Mouse (Mus musculus) gastrocnemius, postnatal 14 days (tissue): ENCODE results near the gene Fam216a. TPM values are rescaled to one million over a fixed set of nuclear protein-coding genes. Genes with fewer than 3 reads are reported as not detected.
"Not testable (repeated sequence)": the region's sequence is repeated elsewhere in the genome, so short reads cannot be mapped to it uniquely, and the experiment has no call there.

Experiments used
- DNase-seq: peaks from one replicate; pipeline ENCODE4 v3.0.0; 2021; ENCODE audit warnings: mixed read lengths
- intact Hi-C: fragments of 180-260 bp; cut with DNase I; formaldehyde crosslinking; loops from one replicate; pipeline ENCODE4 v1.15.1; 2025; ENCODE audit warnings: low total_unique reads
- long read RNA-seq, 2 experiments: library from polyadenylated mRNA; stranded (forward); transcript quantifications; one replicate each; pipeline ENCODE4 v2.0.0; 2021
- total RNA-seq, 2 experiments: library from RNA; stranded (reverse); gene quantifications; 2 replicates each; pipeline ENCODE4 v1.2.3; 2021

Fam216a gene
- 1 to 10 TPM; 7.6 to 7.8 TPM for total RNA-seq
- long read RNA-seq, experiment 1, transcript Fam216a-201 (7 exons, 1,388 nt) = major isoform, 10 of 10 reads
- long read RNA-seq, experiment 1, partial matches to known transcripts = 0 of 10 reads
- long read RNA-seq, experiment 1, other reads (novel, unspliced or antisense) = 0 of 10 reads
- long read RNA-seq, experiment 2, transcript Fam216a-201 (7 exons, 1,388 nt) = major isoform, 12 of 14 reads
- long read RNA-seq, experiment 2, partial matches to known transcripts = 1 of 14 reads
- long read RNA-seq, experiment 2, other reads (novel, unspliced or antisense) = 1 of 14 reads

GRCm38 (mm10) chr5:122372192-122372769 is at the start of gene Fam216a:
Fam216a (minus strand) TSS chr5:122372364.
- intact Hi-C loops = no loop called here
- peak; percentile 99 for DNase-seq

- DNase-seq = no peak
- intact Hi-C loops = no loop called here
Observed at GRCm38 (mm10) chr5:122421271-122422068, 49.3 kb upstream of the Fam216a start, which contains the start of gene Anapc7. Anapc7 (plus strand) TSS chr5:122421693.

DNA sequence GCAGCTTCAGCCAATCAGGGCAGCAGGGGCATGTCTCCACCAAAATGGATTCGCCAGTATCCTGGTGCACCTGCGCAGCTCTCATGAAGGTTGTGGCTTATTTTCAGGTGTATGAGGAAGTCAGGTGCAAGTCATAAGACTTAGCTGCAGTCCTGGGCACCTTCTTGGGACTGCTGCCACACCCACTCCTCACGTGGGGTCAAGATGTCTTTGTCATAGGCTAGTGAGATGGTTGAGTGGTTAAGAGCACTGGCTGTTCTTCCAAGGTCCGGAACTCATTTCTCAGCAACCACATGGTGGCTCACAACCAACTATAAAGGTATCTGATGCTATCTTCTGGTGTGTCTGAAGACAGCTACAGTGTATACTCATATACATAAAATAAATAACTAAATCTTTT is 48.5 kb upstream of the Fam216a start:
- intact Hi-C loops, DNase-seq: not testable (repeated sequence)

- intact Hi-C loops = no loop called here
- DNase-seq = no peak
Observed at GRCm38 (mm10) chr5:122415465-122415864, 43.3 kb upstream of the Fam216a start.

DNA sequence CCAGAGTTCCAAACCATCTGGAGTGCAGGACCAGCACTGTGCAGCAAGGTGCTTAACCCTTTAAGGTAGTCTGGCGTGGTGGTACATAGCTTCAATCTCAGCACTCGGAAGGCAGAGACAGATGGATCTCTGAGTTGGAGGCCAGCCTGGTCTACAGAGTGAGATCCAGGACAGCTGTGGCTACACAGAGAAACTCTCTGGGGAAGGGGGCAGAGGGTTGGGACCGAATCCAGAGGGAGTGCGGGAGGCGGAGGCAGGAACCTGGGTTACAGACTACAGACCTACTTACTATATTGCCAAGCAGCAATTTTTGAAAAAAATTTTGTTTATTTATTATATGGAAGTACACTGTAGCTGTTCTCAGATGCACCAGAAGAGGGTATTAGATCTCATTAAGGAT is 42.2 kb upstream of the Fam216a start:
- DNase-seq = no peak
- intact Hi-C loops = no loop called here

- intact Hi-C loops = no loop called here
- no peak for DNase-seq
Observed at GRCm38 (mm10) chr5:122412826-122413225, 40.7 kb upstream of the Fam216a start.

DNA sequence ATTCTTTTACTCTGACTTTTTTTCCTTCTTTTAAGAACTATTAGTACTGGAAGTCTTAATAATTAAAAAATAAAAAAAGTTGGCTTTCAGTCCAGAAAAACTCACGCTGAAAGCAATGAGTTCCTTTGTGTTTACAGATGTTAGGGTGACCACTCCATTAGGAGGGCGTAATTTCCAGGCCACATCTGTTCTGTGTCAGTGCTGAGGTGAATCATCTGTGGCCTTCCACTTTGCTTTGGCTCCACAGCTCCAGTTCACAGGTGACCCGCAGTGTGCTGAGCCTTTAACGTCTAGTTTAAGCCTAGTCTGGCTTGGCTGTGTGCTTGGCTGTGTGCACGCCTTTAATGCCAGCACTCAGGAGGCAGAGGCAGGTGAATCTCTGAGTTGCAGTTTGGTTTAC is 39.7 kb upstream of the Fam216a start:
- no peak for DNase-seq
- intact Hi-C loops = no loop called here

DNA sequence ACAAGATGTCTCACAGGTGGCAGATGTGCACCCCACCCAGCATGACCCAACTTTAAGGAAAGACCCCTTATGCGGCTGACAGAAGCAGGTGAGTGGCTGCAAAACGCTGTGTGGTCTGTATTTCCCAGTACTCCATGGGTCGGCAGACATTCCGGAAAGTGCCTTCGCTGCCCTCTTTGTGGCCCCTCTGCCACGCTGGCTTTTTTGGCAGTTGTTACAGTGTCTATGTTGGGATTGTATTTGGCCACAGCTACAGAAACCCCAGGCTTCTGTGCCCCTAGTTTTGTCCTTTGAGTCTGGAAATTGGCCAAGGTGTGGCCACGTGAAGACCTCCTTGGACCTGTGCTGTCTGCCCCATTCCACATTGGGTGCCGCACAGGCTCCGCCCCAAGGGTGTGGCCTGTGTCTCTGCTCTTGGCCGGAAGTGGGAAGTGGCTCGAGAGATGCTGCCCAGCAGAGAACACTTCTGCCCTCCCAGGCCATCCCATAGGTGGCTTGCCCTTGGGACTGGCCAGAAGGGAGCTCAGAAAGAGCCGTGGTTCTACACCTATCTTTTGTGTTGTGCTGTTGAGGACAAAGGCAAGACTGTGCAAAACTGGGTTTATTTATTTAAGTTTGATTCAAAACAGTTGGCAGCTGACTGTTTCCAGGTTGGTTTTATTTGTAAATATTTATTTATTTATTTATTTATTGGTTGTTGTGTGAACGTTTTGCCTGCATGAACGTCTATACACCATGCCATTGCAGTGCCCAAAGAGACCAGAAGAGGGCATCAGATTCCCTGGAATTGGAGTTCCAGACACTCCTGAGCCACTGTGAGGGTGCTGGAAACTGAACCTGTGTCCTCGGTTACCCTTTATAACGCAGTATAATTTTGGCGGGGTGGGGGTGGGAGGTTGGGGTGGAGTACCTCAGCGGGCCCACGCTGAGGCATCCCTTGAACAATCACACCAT is 37.8 kb upstream of the Fam216a start:
- intact Hi-C loops = loop anchor here (10.0 kb wide), 1 partner anchor 315 kb away; no protein-coding TSS in a partner anchor
- DNase-seq = no peak

DNA sequence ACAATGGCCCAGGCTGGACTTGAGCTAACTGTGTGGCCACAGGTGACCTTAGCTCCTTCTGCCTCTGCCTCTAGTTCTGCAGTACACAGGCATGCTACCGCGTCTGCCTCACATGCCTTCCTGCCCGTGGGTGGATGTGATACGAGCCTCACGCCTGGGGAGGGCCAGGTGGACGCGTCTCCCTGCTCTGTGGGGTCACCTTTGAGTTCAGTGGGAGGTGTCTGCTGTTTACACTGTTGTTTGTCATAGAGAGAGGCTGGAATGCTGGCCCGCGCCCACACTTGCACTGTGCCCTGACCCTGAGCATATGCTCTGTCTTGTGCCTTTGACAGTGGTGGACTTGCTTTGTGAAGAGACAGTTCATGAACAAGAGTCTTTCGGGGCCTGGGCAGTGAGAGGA is 33.4 kb upstream of the Fam216a start:
- intact Hi-C loops = loop anchor here (10.0 kb wide), 1 partner anchor 319 kb away; no protein-coding TSS in a partner anchor
- DNase-seq = no peak

DNA sequence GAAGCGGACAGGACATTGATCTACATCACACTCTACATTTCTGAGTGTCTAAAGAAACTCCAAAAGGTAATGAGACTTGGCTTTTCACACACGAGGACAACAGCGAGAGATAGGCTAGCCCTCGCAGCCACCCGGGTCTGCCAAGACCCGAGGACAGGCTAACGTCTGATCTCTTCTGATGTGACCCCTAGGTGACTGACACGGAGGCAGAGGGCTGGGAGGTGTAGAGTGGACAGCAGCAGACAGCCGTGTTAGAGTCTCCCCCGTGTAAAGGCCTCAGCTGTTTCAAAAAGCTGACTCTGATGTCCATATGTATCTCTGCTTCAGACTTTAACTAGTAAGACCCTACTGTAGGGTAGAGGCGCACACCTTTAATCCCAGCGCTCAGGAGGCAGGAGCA is 31.2 kb upstream of the Fam216a start:
- intact Hi-C loops = loop anchor here (10.0 kb wide), 1 partner anchor 321 kb away; no protein-coding TSS in a partner anchor
- DNase-seq = no peak

- DNase-seq = peak; percentile 39
- intact Hi-C loops = loop anchor here (10.0 kb wide), 1 partner anchor 322 kb away; no protein-coding TSS in a partner anchor
Observed at GRCm38 (mm10) chr5:122402772-122403171, 30.6 kb upstream of the Fam216a start.

DNA sequence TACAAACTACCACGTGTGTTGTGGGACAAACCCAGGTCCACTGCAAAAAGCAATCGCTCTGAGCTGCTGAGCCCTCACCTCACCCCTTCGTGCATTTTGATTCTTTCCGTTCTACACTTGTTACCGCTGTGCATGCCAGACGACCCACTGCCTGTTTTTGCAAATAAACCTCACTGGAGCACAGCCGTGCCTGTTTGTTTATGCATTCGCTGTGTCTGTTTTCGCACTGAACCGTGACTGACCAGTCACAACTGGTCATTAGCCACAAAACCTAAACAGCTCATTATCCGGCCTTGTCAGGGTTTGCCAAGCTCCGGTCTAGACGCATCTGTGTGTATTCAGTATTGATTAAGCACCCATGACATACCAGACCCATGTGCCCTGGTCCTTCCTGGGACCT is 30.0 kb upstream of the Fam216a start:
- DNase-seq = no peak
- intact Hi-C loops = loop anchor here (10.0 kb wide), 1 partner anchor 323 kb away; no protein-coding TSS in a partner anchor

DNA sequence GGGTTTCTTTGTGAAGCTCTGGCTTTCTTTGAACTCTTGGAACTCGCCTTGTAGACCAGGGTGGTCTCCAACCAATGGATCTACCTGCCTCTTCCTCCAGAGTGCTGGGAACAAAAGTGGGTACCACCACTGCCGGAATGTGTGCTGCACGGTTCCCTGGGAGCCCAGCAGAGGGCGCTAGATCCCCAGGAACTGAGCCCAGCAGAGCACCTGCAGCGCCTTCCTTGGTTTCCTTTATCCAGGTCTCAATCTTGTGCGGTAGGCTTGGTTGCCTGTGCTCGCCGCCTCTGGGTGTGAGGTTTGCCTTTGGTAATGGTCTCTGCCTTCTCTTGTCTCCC is 29.1 kb upstream of the Fam216a start:
- intact Hi-C loops = loop anchor here (2.0 to 10.0 kb wide), 2 partner anchors 224 to 324 kb away; no protein-coding TSS in a partner anchor
- DNase-seq = peak; percentile 67

DNA sequence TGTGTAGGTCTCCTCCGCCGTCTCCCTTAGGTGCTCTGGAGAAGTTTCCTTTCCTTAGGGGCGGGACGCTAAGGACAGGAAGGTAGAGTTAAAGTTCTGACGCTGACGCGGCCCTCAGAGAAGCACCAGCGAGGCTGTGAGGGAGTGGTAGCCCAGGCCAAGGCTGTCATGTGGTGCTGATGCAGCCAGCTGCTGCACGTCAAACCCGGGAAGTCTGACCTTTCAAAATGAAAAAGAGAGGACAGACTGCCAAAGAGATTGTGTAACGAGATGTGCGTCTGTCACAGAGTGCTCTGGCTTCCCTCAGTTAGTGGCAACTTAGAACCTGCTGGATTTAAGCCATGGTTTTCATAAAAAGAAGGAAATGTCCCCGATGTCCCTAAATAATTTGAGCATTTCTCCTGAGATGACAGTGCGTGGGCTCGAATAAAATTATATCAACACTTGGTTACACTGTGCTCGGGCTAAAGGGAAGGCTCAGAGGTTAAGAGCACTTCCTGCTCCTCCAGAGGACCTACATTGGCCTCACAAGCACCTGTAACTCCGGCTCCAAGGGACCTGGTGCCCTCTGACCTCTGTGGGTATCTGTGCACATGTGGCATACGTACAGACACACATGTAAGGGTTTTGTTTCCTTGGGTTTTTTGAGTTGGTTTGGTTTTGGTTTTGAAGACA is 28.6 kb upstream of the Fam216a start:
- peak; percentile 32 for DNase-seq
- intact Hi-C loops = loop anchor here (2.0 to 10.0 kb wide), 2 partner anchors 224 to 324 kb away; no protein-coding TSS in a partner anchor

- intact Hi-C loops = loop anchor here (2.0 to 10.0 kb wide), 2 partner anchors 225 to 325 kb away; no protein-coding TSS in a partner anchor
- no peak for DNase-seq
Observed at GRCm38 (mm10) chr5:122399871-122400270, 27.7 kb upstream of the Fam216a start.

DNA sequence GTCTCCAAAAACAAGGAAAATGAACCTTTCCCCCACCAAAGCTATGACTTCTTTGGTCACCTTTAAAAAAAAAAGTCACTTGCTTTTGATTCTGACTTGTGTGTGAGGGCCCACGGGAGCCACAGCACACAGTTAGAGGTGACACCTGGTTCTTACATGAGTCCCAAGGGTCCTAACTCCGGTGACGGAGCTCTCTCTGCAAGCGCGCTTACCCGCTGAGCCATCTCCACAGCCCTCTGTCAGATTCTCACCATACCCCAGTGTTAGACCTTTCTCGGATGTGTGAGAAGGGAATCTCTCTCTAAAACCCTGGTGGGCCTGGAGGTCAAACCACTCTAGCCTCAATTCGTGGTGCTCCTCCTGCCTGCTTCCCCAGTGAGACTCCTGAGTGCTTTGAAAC is 25.3 kb upstream of the Fam216a start:
- intact Hi-C loops = no loop called here
- DNase-seq = no peak

- peak; percentile 34 for DNase-seq
- intact Hi-C loops = no loop called here
Observed at GRCm38 (mm10) chr5:122396791-122397190, 24.6 kb upstream of the Fam216a start.

GRCm38 (mm10) chr5:122393887-122394286 is 21.7 kb upstream of the Fam216a start:
- intact Hi-C loops = no loop called here
- peak; percentile 67 for DNase-seq
